Mouse (Mus musculus) kidney, embryonic 14.5 days (tissue): ENCODE measurements around the gene Anapc1. TPM values are rescaled to one million over a fixed set of nuclear protein-coding genes. Genes with fewer than 3 reads are reported as not detected.

Experiments
- ATAC-seq: fragments of 200-750 bp; cut with Nextera tagmentation; 2 replicates; pipeline ENCODE4 v1.8.0; 2017; ENCODE audit warnings: moderate number of reproducible peaks, mild to moderate bottlenecking, moderate TSS enrichment, moderate library complexity; ENCODE audit not compliant: low FRiP score, low TSS enrichment
- H3K27ac ChIP-seq: fragments of 300-500 bp; sonication (generic); 2 replicates; pipeline ENCODE4 v1.5.1; 2014; ENCODE audit warnings: low read depth, mild to moderate bottlenecking, low read length, moderate library complexity, mixed read lengths
- H3K27me3 ChIP-seq: fragments of 300-500 bp; sonication (generic); 2 replicates; pipeline ENCODE4 v1.6.1; 2014; ENCODE audit warnings: mild to moderate bottlenecking, low read length; ENCODE audit not compliant: control insufficient read depth, insufficient read depth
- H3K36me3 ChIP-seq: fragments of 300-500 bp; sonication (generic); 2 replicates; pipeline ENCODE4 v1.6.1; 2014; ENCODE audit warnings: low read length, mixed read lengths; ENCODE audit not compliant: control insufficient read depth, insufficient read depth
- H3K4me1 ChIP-seq: fragments of 300-500 bp; sonication (generic); 2 replicates; pipeline ENCODE4 v1.6.1; 2014; ENCODE audit warnings: low read length, mixed read lengths; ENCODE audit not compliant: control insufficient read depth, insufficient read depth
- H3K4me2 ChIP-seq: fragments of 300-500 bp; sonication (generic); replicated peaks from 2 replicates; pipeline ENCODE4 v1.6.1; 2014; ENCODE audit warnings: low read depth, mild to moderate bottlenecking, low read length
- H3K4me3 ChIP-seq: fragments of 300-500 bp; sonication (generic); 2 replicates; pipeline ENCODE4 v1.5.1; 2014; ENCODE audit warnings: mild to moderate bottlenecking, low read length
- H3K9ac ChIP-seq: fragments of 300-500 bp; sonication (generic); 2 replicates; pipeline ENCODE4 v1.6.1; 2014; ENCODE audit warnings: low read depth, mild to moderate bottlenecking, low read length, moderate library complexity
- H3K9me3 ChIP-seq: fragments of 300-500 bp; sonication (generic); 2 replicates; pipeline ENCODE4 v1.6.1; 2016; ENCODE audit warnings: low read length; ENCODE audit not compliant: control insufficient read depth
- WGBS: fragments of 180-500 bp; shearing (Covaris S2); extraction: QIAGEN DNeasy Blood & Tissue Kit; methylation state at CpG from one replicate; pipeline ENCODE4 v1.1.7; 2014; 5-methylcytosine and 5-hydroxymethylcytosine counted together
- polyA plus RNA-seq: library from polyadenylated mRNA; unstranded; fragments of >200 nt; fragmentation: Nextera tagmentation; extraction: Ambion mirVana; gene quantifications from 2 replicates; pipeline ENCODE4 v1.2.1, GENCODE M21; 2014

Anapc1 gene
- polyA plus RNA-seq, 1 experiment from 2014 or later, result 94.0 TPM

DNA sequence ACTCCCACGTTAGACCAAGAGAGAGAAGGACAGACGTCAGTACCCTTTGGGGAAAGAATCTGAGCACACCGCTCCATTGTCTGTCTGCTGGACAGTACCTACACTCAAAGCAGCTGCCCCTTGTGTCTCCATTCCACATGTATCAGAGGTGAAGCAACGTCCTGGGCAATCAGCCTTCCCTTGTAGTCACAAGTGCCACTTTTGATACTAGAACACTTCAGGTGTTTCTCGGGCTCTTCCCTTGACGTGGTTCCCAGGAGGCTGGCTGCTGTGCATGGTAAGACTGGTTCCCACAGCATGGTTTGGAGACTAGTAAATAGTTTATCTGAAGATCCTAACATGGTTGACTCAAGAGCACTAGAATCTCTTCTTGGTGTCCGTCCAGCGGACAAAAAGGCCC is 76.0 kb downstream of the Anapc1 start:
- Histone ChIP-seq H3K27ac (no peak overlapping the region), H3K4me2 (no peak overlapping the region), H3K9ac (no peak overlapping the region), H3K9me3 (0 out of 2 replicates have a peak, but pooled peaks cover 6% of the 10 kb centered on the region), H3K36me3 (peaks cover 58% of the 10 kb centered on the region), H3K4me3 (no peak overlapping the region), H3K4me1 (no peaks in the 10 kb centered on the region), H3K27me3 (no peaks in the 10 kb centered on the region)
- no peak for ATAC-seq
- 95% methylated on average over 8 of the region's 8 CpGs for WGBS

DNA sequence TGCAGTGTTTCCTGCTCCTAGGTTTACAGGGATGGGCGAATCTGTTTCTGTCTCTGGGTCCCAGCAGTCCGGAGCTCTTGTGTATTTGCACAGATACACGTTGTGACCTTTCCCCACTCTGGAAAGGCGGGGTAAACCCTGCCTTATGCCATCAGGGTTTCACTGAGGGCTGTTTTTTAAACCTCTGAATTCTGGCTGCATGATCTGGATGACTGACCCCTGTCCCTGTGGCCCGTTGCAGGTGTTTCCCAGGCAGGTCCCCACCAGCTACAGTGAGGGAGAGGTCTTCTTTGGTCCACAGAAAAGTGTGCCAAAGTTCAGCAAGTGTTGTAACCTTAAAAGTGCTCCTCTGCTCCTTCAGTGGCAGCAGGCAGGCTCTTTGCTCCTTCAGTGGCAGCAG is 77.9 kb downstream of the Anapc1 start:
- Histone ChIP-seq H3K9ac (no peak overlapping the region), H3K4me2 (no peak overlapping the region), H3K9me3 (peaks cover 11% of the 10 kb centered on the region; the same call in 1 of the 2 replicates), H3K27ac (no peak overlapping the region), H3K4me3 (no peak overlapping the region), H3K4me1 (no peaks in the 10 kb centered on the region), H3K36me3 (peaks cover 40% of the 10 kb centered on the region), H3K27me3 (no peaks in the 10 kb centered on the region)
- WGBS, result 74% methylated on average over 5 of the region's 5 CpGs
- no peak for ATAC-seq

DNA sequence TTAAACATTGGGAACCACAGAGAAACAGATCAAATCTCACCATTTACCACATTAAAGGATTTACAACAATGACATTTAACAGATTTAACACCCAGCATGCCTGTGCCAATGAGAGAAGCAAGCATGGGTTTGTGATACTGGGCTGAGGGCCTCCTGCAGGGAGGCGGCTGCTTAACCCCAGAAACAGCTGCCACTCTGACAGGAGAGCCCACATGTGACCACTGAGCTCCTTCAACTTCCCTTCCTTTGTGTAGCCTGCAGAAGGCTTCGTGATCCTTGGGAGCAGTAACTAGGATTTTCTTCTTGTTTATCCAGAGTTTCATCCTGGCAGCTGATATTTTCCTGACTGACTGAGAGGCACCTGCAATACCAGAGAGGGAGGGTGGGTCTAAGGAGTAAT is 85.7 kb downstream of the Anapc1 start:
- Histone ChIP-seq H3K4me2 (no peak overlapping the region), H3K4me1 (no peaks in the 10 kb centered on the region), H3K9ac (no peak overlapping the region), H3K27ac (no peak overlapping the region), H3K36me3 (no peaks in the 10 kb centered on the region), H3K4me3 (no peak overlapping the region), H3K9me3 (peaks cover 6% of the 10 kb centered on the region; the same call in 1 of the 2 replicates), H3K27me3 (no peaks in the 10 kb centered on the region)
- WGBS, result 42% methylated on average over 2 of the region's 2 CpGs
- no peak for ATAC-seq

DNA sequence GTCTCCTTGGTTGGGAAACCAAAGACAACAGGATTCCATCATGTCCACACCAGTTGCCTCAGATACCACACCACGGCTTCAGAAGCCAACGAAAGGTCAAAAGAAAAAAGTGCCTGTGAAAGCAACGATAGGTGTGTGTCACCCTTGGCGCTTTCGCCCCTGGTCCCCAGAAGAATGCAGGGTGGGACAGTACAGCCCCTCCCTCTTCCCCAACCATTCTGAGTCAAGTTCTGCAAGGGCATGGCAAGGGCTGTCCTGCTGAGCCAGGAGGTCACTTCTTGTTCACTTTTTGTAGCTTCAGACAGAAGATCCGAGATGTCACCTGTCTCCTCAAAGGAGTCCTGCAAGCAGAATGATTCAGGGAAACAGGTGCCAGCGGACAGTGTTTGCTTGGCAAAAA is 94.9 kb downstream of the Anapc1 start:
- H3K4me1 ChIP-seq, result no peaks in the 10 kb centered on the region
- H3K4me2 ChIP-seq, result no peak overlapping the region
- H3K36me3 ChIP-seq, result no peaks in the 10 kb centered on the region
- ATAC-seq, result no peak
- no peak overlapping the region for H3K9ac ChIP-seq
- H3K9me3 ChIP-seq, result no peaks in the 10 kb centered on the region
- no peak overlapping the region for H3K27ac ChIP-seq
- H3K4me3 ChIP-seq, result no peak overlapping the region
- no peaks in the 10 kb centered on the region for H3K27me3 ChIP-seq
- 89% methylated on average over 7 of the region's 7 CpGs for WGBS

DNA sequence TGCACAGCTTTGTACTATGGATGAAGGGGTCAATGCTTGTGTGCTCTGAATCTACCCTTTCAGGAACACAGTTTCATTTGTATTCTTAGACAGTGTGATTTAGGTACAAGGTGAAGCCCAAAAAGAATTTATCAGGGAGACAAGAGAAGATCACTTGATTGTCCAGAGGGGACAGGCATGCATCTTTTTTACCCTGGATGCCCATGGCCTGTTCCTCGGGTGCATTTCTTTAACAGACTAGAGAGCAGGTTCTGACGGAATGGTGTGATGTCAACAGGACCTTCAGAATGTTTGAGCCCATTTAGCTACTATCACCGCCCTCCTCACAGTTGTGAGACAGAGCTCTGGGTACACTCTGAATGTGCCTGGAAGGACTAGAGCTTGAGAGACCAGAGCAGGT is 96.3 kb downstream of the Anapc1 start, which contains the start of gene Spdye4c:
Spdye4c (plus strand) TSS at position 301 of the 400 bp plus-strand sequence.
- Histone ChIP-seq H3K27me3 (no peaks in the 10 kb centered on the region), H3K4me1 (no peaks in the 10 kb centered on the region), H3K9ac (no peak within 1 kb of the TSS), H3K4me3 (no peak within 1 kb of the TSS), H3K4me2 (no peak within 1 kb of the TSS), H3K36me3 (no peaks in the 10 kb centered on the region), H3K9me3 (no peaks in the 10 kb centered on the region), H3K27ac (no peak within 1 kb of the TSS)
- 91% methylated on average over 3 of the region's 3 CpGs for WGBS
- no peak for ATAC-seq

DNA sequence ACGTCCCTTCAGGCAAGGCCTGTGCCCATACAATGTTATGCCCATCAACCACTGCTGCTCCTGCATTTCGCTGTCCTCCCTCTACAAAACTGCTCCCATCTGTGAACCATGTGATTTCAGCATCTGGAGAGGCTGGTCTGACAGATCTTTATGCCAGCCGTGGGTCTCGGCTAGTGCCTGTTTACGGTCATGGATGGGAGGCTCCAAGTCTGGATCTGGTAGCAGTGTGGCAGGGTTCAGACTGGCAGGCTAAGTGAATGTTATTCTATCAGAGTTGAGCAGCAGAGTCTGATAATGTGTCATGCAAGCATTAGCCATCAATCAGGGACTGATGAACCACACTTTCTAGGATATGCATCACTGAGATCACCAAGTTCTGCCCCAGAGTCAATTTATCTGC is 104.3 kb downstream of the Anapc1 start:
- no peak overlapping the region for H3K4me2 ChIP-seq
- 50% methylated on average over 5 of the region's 5 CpGs for WGBS
- H3K9ac ChIP-seq, result no peak overlapping the region
- ATAC-seq, result peak; percentile 77
- H3K27me3 ChIP-seq, result no peaks in the 10 kb centered on the region
- H3K4me1 ChIP-seq, result no peaks in the 10 kb centered on the region
- H3K27ac ChIP-seq, result no peak overlapping the region
- no peaks in the 10 kb centered on the region for H3K36me3 ChIP-seq
- no peak overlapping the region for H3K4me3 ChIP-seq
- no peaks in the 10 kb centered on the region for H3K9me3 ChIP-seq

DNA sequence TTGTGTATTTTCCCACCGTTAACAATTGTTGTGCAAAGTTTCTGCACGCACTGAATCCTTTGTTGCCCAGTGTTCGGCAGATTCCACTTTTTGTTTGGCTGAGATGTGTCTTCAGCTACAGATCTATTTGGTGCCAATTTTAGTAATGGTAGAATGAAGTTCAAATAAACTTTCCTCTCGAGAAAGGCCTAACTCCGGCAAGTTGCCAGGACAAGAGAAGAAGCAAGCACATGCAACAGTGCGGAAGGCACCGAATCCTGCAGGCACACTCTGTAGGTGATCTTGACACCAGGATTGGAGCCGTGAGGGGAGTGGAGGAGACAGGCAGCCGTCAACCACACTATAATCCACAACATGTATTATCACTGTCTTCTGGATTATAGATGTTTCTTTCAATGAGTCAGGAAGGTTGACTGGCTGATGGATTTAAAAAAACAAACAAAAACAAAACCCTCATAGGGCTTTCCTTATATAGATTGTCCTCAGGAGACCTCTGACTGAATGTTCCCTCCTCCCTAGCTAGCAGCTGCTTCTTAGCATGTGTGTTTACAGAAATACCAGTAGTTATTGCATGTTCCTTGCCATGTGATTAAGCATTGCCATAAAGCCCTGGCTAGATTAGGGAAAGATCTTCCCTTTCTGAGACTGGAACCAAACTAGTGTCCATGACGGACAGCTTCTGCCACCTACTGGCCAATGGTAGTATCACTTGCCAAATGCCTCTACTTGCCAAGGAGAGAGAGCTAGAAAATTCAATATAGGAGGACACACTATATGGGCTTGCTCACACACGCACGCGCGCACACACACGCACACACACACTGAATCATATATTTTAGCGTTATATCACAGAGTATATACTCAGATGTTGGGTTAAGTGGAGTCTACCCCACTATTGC is 114.2 kb downstream of the Anapc1 start:
- WGBS, result 48% methylated on average over 16 of the region's 16 CpGs
- Histone ChIP-seq H3K9ac (no peak overlapping the region), H3K4me2 (no peak overlapping the region), H3K9me3 (no peaks in the 10 kb centered on the region), H3K27ac (no peak overlapping the region), H3K27me3 (no peaks in the 10 kb centered on the region), H3K4me1 (no peaks in the 10 kb centered on the region), H3K4me3 (no peak overlapping the region), H3K36me3 (no peaks in the 10 kb centered on the region)
- ATAC-seq, result peak; percentile 85; the same call in 1 of the 2 replicates

DNA sequence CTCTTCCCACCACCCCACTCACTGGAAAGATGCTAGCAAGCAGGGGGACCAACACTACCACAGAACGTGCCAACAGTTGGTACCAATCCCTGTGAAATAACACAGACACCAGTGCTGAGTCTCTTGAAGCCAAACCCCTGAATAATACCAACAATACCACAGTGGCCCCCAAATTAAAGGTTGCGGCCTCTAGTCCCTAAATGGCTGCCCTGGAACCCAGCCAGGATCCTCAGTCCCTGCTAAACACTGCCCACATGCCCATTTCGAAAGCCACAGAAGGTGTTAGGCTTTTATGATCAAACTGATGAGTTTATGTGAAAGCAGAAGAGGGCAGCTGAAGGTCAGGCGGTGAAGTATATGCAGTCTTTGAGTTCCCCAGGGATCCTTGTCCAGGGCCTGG is 116.2 kb downstream of the Anapc1 start:
- Histone ChIP-seq H3K4me3 (no peak overlapping the region), H3K27me3 (no peaks in the 10 kb centered on the region), H3K4me1 (no peaks in the 10 kb centered on the region), H3K9ac (no peak overlapping the region), H3K27ac (no peak overlapping the region), H3K4me2 (no peak overlapping the region), H3K9me3 (no peaks in the 10 kb centered on the region), H3K36me3 (no peaks in the 10 kb centered on the region)
- 73% methylated on average over 4 of the region's 4 CpGs for WGBS
- ATAC-seq, result no peak

DNA sequence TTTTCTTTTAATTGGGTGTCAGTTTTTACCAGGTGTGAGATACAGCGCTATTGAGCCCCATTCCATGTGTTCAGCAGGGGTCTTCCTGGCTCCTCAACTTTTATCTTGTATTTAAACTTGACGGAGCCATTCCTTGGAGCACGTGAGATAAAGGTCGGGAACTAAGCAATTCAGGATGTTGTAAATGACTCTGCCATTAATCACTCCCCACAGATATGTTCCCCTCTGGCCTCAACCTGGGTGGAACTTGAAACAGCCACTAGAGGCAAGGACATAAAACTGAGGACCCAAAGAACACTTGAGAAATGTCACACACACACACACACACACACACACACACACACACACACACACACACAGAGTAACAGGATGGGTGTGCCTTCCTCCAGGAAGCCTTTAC is 118.7 kb downstream of the Anapc1 start:
- WGBS, result 23% methylated on average over 4 of the region's 4 CpGs
- Histone ChIP-seq H3K36me3 (no peaks in the 10 kb centered on the region), H3K9me3 (no peaks in the 10 kb centered on the region), H3K4me2 (no peak overlapping the region), H3K9ac (no peak overlapping the region), H3K27ac (no peak overlapping the region), H3K27me3 (no peaks in the 10 kb centered on the region), H3K4me1 (no peaks in the 10 kb centered on the region), H3K4me3 (no peak overlapping the region)
- no peak for ATAC-seq
